In genomic region chr16:85756101-85756819, GRCm38 (mm10) we compare ENCODE assay signal across 7 mouse cellular contexts. TPM values are rescaled to one million over a fixed set of nuclear protein-coding genes. Genes with fewer than 3 reads are reported as not detected.
DNase-seq lines count a peak whose midpoint lies in the region; ATAC-seq and TF ChIP-seq lines count a peak whose summit lies in the region.

No protein-coding gene starts in this region.

- no peaks in the 10 kb centered on the region for H3K4me1 ChIP-seq in liver, embryonic 11.5 days (replicated peaks; ENCODE audit: control insufficient read depth, insufficient read depth, low read length)

- no peaks in the 10 kb centered on the region for H3K27me3 ChIP-seq in Patski
- no peaks in the 10 kb centered on the region for H3K27me3 ChIP-seq in liver, embryonic 11.5 days (replicated peaks; ENCODE audit: control insufficient read depth, insufficient read depth, low read length)

- H3K9ac ChIP-seq in liver, embryonic 11.5 days (ENCODE audit: low read depth, low read length) = no peak overlapping the region

- no peak for TF ChIP-seq CTCF in Patski (IDR thresholded peaks at IDR 0.05)

- in situ Hi-C loops in Patski (cut with MboI; ENCODE audit: low pct_unique_long_range_greater_than_20kb) = no loop called here

- ATAC-seq in Patski = peak; percentile 90
- ATAC-seq in liver, embryonic 11.5 days (replicated peaks; ENCODE audit: low FRiP score) = peak; percentile 64; the same call in 1 of the 2 replicates

- no peak overlapping the region for H3K4me2 ChIP-seq in liver, embryonic 11.5 days

- 55% methylated on average over 14 of the region's 14 CpGs for WGBS in liver, embryonic 11.5 days

- no peak overlapping the region for H3K4me3 ChIP-seq in liver, embryonic 11.5 days (ENCODE audit: low read depth, low read length)

- no peak overlapping the region for H3K27ac ChIP-seq in liver, embryonic 11.5 days (ENCODE audit: low read depth, low read length)

- H3K9me3 ChIP-seq in liver, embryonic 11.5 days (ENCODE audit: control insufficient read depth, low read length) = no peaks in the 10 kb centered on the region

- DNase-seq in Patski (ENCODE audit: low read depth, low spot score) = peak; percentile 87
- peak; percentile 7 to 50 for DNase-seq in adrenal gland, postnatal 4 days (ENCODE audit: low spot score in 2 of 2)
- peak; percentile 66 for DNase-seq in gastrocnemius, postnatal 25 days
- peak; percentile 32 to 55 for DNase-seq in kidney, adult 8-10 months
- no peak for DNase-seq in liver, embryonic 11.5 days (ENCODE audit: low spot score)
- DNase-seq in ovary, postnatal 36 days (ENCODE audit: low spot score) = peak; percentile 49
- no peak for DNase-seq in natural killer cell, adult 2 months (ENCODE audit: low spot score in 2 of 2)

- POLR2A ChIA-PET in Patski (lab: Charles Lee) = interaction anchor here (0.5 kb wide), 1 partner anchor 735 kb away, joined by 3 read pairs; no protein-coding TSS in a partner anchor

- H3K36me3 ChIP-seq in liver, embryonic 11.5 days (ENCODE audit: control insufficient read depth, insufficient read depth, low read length) = no peaks in the 10 kb centered on the region

- CTCF ChIA-PET in Patski (lab: Charles Lee) = interaction anchor here (0.7 to 1.2 kb wide), 2 partner anchors 23 to 30 kb away, joined by 3 to 4 read pairs; no protein-coding TSS in a partner anchor

RNA-seq across cellular contexts. Expression of gene Adamts1, which starts 46.7 kb away (rescaled TPM):
- polyA plus RNA-seq in Patski (2021) = 341 TPM
- total RNA-seq in adrenal gland, postnatal 4 days (2021) = 10 to 100 TPM; 20.6 to 40.2 TPM
- 10 to 100 TPM; 25.1 to 25.2 TPM for total RNA-seq in gastrocnemius, postnatal 25 days (2021)
- 23.6 and 25.6 TPM in 2 replicates for polyA plus RNA-seq in liver, embryonic 11.5 days (2014; fragmentation: Nextera tagmentation; extraction: Ambion mirVana)

Comparison
In these comparisons a context has a peak if more than half of its experiments do, and no peak if none do; other contexts are left out.
1. DNase-seq: peak in Patski (single experiment), adrenal gland, postnatal 4 days (2 of 2), gastrocnemius, postnatal 25 days (single experiment), kidney, adult 8-10 months (2 of 2) and ovary, postnatal 36 days (single experiment); none in liver, embryonic 11.5 days (single experiment) and natural killer cell, adult 2 months (0 of 2).